Mouse (Mus musculus): ENCODE data around the gene Rpl18. TPM values are rescaled to one million over a fixed set of nuclear protein-coding genes. Genes with fewer than 3 reads are reported as not detected.

Gene Rpl18
- polyA plus RNA-seq, 1 experiment from 2014 or later, result 1,157 TPM

Other genes with a start within 250 kb of the Rpl18 start
- 178 and 185 TPM in 2 replicates for gene Bax, start 248.6 kb upstream of the Rpl18 start, polyA plus RNA-seq (2015; fragmentation: Nextera tagmentation; extraction: Ambion mirVana)
- 0.78 and 0.93 TPM in 2 replicates for gene Tulp2, start 233.6 kb upstream of the Rpl18 start, polyA plus RNA-seq (2015; fragmentation: Nextera tagmentation; extraction: Ambion mirVana)
- gene Gm45808, start 228.6 kb upstream of the Rpl18 start, polyA plus RNA-seq (2015; fragmentation: Nextera tagmentation; extraction: Ambion mirVana), result not detected in 2 replicates
- gene Dhdh, start 226.7 kb upstream of the Rpl18 start, polyA plus RNA-seq (2015; fragmentation: Nextera tagmentation; extraction: Ambion mirVana), result 1.9 and 2.2 TPM in 2 replicates
- gene Nucb1, start 205.1 kb upstream of the Rpl18 start, polyA plus RNA-seq (2015; fragmentation: Nextera tagmentation; extraction: Ambion mirVana), result 251 and 266 TPM in 2 replicates
- 17.3 and 19.1 TPM in 2 replicates for gene Ppp1r15a, start 189.2 kb upstream of the Rpl18 start, polyA plus RNA-seq (2015; fragmentation: Nextera tagmentation; extraction: Ambion mirVana)
- 1.4 and 1.6 TPM in 2 replicates for gene Plekha4, start 189.1 kb upstream of the Rpl18 start, polyA plus RNA-seq (2015; fragmentation: Nextera tagmentation; extraction: Ambion mirVana)
- gene Hsd17b14, start 160.6 kb upstream of the Rpl18 start, polyA plus RNA-seq (2015; fragmentation: Nextera tagmentation; extraction: Ambion mirVana), result 2.9 and 3.3 TPM in 2 replicates
- 59.9 and 65.4 TPM in 2 replicates for gene Bcat2, start 145.3 kb upstream of the Rpl18 start, polyA plus RNA-seq (2015; fragmentation: Nextera tagmentation; extraction: Ambion mirVana)
- gene Fgf21, start 100.0 kb upstream of the Rpl18 start, polyA plus RNA-seq (2015; fragmentation: Nextera tagmentation; extraction: Ambion mirVana), result 0.23 TPM in 1 of 2 replicates, not detected in the other
- 0.48 and 0.61 TPM in 2 replicates for gene Fut1, start 98.2 kb upstream of the Rpl18 start, polyA plus RNA-seq (2015; fragmentation: Nextera tagmentation; extraction: Ambion mirVana)
- gene Izumo1, start 93.6 kb upstream of the Rpl18 start, polyA plus RNA-seq (2015; fragmentation: Nextera tagmentation; extraction: Ambion mirVana), result 0.07 and 0.15 TPM in 2 replicates
- gene Rasip1, start 88.0 kb upstream of the Rpl18 start, polyA plus RNA-seq (2015; fragmentation: Nextera tagmentation; extraction: Ambion mirVana), result 3.4 and 4.4 TPM in 2 replicates
- 5.0 and 6.3 TPM in 2 replicates for gene Mamstr, start 75.5 kb upstream of the Rpl18 start, polyA plus RNA-seq (2015; fragmentation: Nextera tagmentation; extraction: Ambion mirVana)
- gene Fut2, start 49.1 kb upstream of the Rpl18 start, polyA plus RNA-seq (2015; fragmentation: Nextera tagmentation; extraction: Ambion mirVana), result 18.4 and 21.7 TPM in 2 replicates
- gene Ntn5, start 31.4 kb upstream of the Rpl18 start, polyA plus RNA-seq (2015; fragmentation: Nextera tagmentation; extraction: Ambion mirVana), result 0.34 and 0.53 TPM in 2 replicates
- 1.9 and 2.7 TPM in 2 replicates for gene Sec1, start 21.1 kb upstream of the Rpl18 start, polyA plus RNA-seq (2015; fragmentation: Nextera tagmentation; extraction: Ambion mirVana)
- gene Car11, start 15.6 kb upstream of the Rpl18 start, polyA plus RNA-seq (2015; fragmentation: Nextera tagmentation; extraction: Ambion mirVana), result 4.1 and 5.3 TPM in 2 replicates
- 2.3 and 3.2 TPM in 2 replicates for gene Dbp, start 10.4 kb upstream of the Rpl18 start, polyA plus RNA-seq (2015; fragmentation: Nextera tagmentation; extraction: Ambion mirVana)
- gene Sphk2, start 2.5 kb downstream of the Rpl18 start, polyA plus RNA-seq (2015; fragmentation: Nextera tagmentation; extraction: Ambion mirVana), result 55.6 and 59.2 TPM in 2 replicates
- gene Fam83e, start 5.8 kb downstream of the Rpl18 start, polyA plus RNA-seq (2015; fragmentation: Nextera tagmentation; extraction: Ambion mirVana), result 30.9 and 34.2 TPM in 2 replicates
- 0.86 and 1.0 TPM in 2 replicates for gene Spaca4, start 10.4 kb downstream of the Rpl18 start, polyA plus RNA-seq (2015; fragmentation: Nextera tagmentation; extraction: Ambion mirVana)
- 0.47 and 0.51 TPM in 2 replicates for gene Lmtk3, start 68.3 kb downstream of the Rpl18 start, polyA plus RNA-seq (2015; fragmentation: Nextera tagmentation; extraction: Ambion mirVana)
- 3.9 and 4.8 TPM in 2 replicates for gene Sult2b1, start 69.2 kb downstream of the Rpl18 start, polyA plus RNA-seq (2015; fragmentation: Nextera tagmentation; extraction: Ambion mirVana)
- 77.1 and 78.2 TPM in 2 replicates for gene Cyth2, start 99.1 kb downstream of the Rpl18 start, polyA plus RNA-seq (2015; fragmentation: Nextera tagmentation; extraction: Ambion mirVana)
- gene Kcnj14, start 109.3 kb downstream of the Rpl18 start, polyA plus RNA-seq (2015; fragmentation: Nextera tagmentation; extraction: Ambion mirVana), result 0.65 and 0.78 TPM in 2 replicates
- 57.0 and 63.0 TPM in 2 replicates for gene Grwd1, start 115.5 kb downstream of the Rpl18 start, polyA plus RNA-seq (2015; fragmentation: Nextera tagmentation; extraction: Ambion mirVana)
- 90.6 and 94.9 TPM in 2 replicates for gene Kdelr1, start 157.3 kb downstream of the Rpl18 start, polyA plus RNA-seq (2015; fragmentation: Nextera tagmentation; extraction: Ambion mirVana)
- 0.31 and 0.39 TPM in 2 replicates for gene Grin2d, start 162.9 kb downstream of the Rpl18 start, polyA plus RNA-seq (2015; fragmentation: Nextera tagmentation; extraction: Ambion mirVana)
- 0.62 and 0.98 TPM in 2 replicates for gene Syngr4, start 181.3 kb downstream of the Rpl18 start, polyA plus RNA-seq (2015; fragmentation: Nextera tagmentation; extraction: Ambion mirVana)
- gene Tmem143, start 181.5 kb downstream of the Rpl18 start, polyA plus RNA-seq (2015; fragmentation: Nextera tagmentation; extraction: Ambion mirVana), result 8.1 TPM in 2 replicates
- gene Emp3, start 205.9 kb downstream of the Rpl18 start, polyA plus RNA-seq (2015; fragmentation: Nextera tagmentation; extraction: Ambion mirVana), result 128 and 147 TPM in 2 replicates
- 4.0 and 4.3 TPM in 2 replicates for gene Ccdc114, start 208.6 kb downstream of the Rpl18 start, polyA plus RNA-seq (2015; fragmentation: Nextera tagmentation; extraction: Ambion mirVana)

Data from intestine, embryonic 16.5 days (tissue).